ENCODE assay signal across 14 mouse cellular contexts in the genomic region with DNA sequence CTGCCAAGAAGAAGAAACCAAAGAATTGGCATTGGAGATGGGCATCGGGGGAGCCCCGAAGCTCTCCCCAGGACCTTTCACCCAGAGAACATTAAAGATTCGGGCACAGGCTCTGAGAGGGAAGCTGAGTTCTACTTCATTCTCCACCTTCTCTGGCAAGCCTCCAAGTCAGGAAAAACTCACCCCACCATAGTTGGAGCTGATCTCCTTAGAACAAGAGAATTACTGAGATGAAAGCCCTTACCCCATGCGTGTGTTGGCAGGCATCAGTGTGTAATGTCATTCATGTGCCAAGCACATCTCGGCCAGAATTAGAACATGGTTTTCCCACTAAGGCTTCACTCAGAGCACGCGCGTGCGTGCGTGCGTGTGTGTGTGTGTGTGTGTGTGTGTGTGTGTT. TPM values are rescaled to one million over a fixed set of nuclear protein-coding genes. Genes with fewer than 3 reads are reported as not detected.
A peak's percentile ranks its signal among the peaks of the same experiment; 100 is the strongest.
DNase-seq lines count a peak whose midpoint lies in the region; ATAC-seq and TF ChIP-seq lines count a peak whose summit lies in the region.
"Had no signal": no experiment of that assay in that cellular context is flagged by ENCODE, and none has a peak within 500 bp of the region (broad histone marks: within the 10 kb centered on the region; RNA-seq: fewer than 3 reads in every experiment).

No protein-coding gene starts in this region.

- H3K4me1 ChIP-seq in heart, embryonic 15.5 days (replicated peaks): peaks cover 21% of the 10 kb centered on the region
- peaks cover 20% of the 10 kb centered on the region for H3K4me1 ChIP-seq in heart, embryonic 12.5 days (replicated peaks)
- H3K4me1 ChIP-seq in liver, adult 2 months (ENCODE audit: control insufficient read depth, insufficient read depth, low read length): peaks cover 44% of the 10 kb centered on the region
- H3K4me1 ChIP-seq in liver, embryonic 11.5 days (replicated peaks; ENCODE audit: control insufficient read depth, insufficient read depth, low read length): peaks cover 13% of the 10 kb centered on the region
- peaks cover 6% of the 10 kb centered on the region; the same call in 1 of the 2 replicates for H3K4me1 ChIP-seq in midbrain, embryonic 16.5 days (ENCODE audit: control insufficient read depth, insufficient read depth, low read length)

- no peak overlapping the region for H3K4me3 ChIP-seq in heart, embryonic 15.5 days
- H3K4me3 ChIP-seq in heart, embryonic 12.5 days: no peak overlapping the region
- H3K4me3 ChIP-seq in liver, adult 2 months (ENCODE audit: insufficient read depth, low read depth, low read length): no peak overlapping the region
- no peak overlapping the region for H3K4me3 ChIP-seq in liver, embryonic 11.5 days (ENCODE audit: low read depth, low read length)
- no peak overlapping the region for H3K4me3 ChIP-seq in midbrain, embryonic 16.5 days (ENCODE audit: low read depth, low read length)
- H3K4me3 ChIP-seq: limb, embryonic 12.5 days had no signal

- H3K27ac ChIP-seq in heart, embryonic 15.5 days: no peak overlapping the region
- H3K27ac ChIP-seq in heart, embryonic 12.5 days (ENCODE audit: poor library complexity, severe bottlenecking): no peak overlapping the region
- H3K27ac ChIP-seq in liver, adult 2 months (replicated peaks; ENCODE audit: insufficient read depth, low read depth, low read length): peak overlapping the region; percentile 64
- H3K27ac ChIP-seq in liver, embryonic 11.5 days (ENCODE audit: low read depth, low read length): no peak overlapping the region
- H3K27ac ChIP-seq in midbrain, embryonic 16.5 days (ENCODE audit: low read length): no peak overlapping the region
- H3K27ac ChIP-seq: limb, embryonic 12.5 days had no signal

- no peaks in the 10 kb centered on the region for H3K9me3 ChIP-seq in heart, embryonic 15.5 days (replicated peaks)
- no peaks in the 10 kb centered on the region for H3K9me3 ChIP-seq in heart, embryonic 12.5 days (replicated peaks)
- H3K9me3 ChIP-seq in liver, embryonic 11.5 days (ENCODE audit: control insufficient read depth, low read length): no peaks in the 10 kb centered on the region
- no peaks in the 10 kb centered on the region for H3K9me3 ChIP-seq in midbrain, embryonic 16.5 days (replicated peaks; ENCODE audit: control insufficient read depth, low read length, poor library complexity, severe bottlenecking)
- H3K9me3 ChIP-seq: limb, embryonic 12.5 days had no signal

- peaks cover 21% of the 10 kb centered on the region for H3K79me2 ChIP-seq in liver, adult 2 months (ENCODE audit: control insufficient read depth, insufficient read depth, low read length)

- no peak overlapping the region for H3K9ac ChIP-seq in heart, embryonic 15.5 days
- no peak overlapping the region for H3K9ac ChIP-seq in heart, embryonic 12.5 days
- no peak overlapping the region for H3K9ac ChIP-seq in liver, adult 2 months (ENCODE audit: low read depth, low read length)
- H3K9ac ChIP-seq in liver, embryonic 11.5 days (ENCODE audit: low read depth, low read length): no peak overlapping the region
- H3K9ac ChIP-seq in midbrain, embryonic 16.5 days (ENCODE audit: low read depth, low read length): no peak overlapping the region
- H3K9ac ChIP-seq: limb, embryonic 12.5 days had no signal

- ATAC-seq in heart, embryonic 15.5 days (replicated peaks; ENCODE audit: insufficient number of reproducible peaks, insufficient read depth, low FRiP score, low read depth): peak; percentile 73
- no peak for ATAC-seq in heart, embryonic 12.5 days (ENCODE audit: insufficient number of reproducible peaks, low FRiP score)
- ATAC-seq in liver, embryonic 11.5 days (replicated peaks; ENCODE audit: low FRiP score): no peak
- peak; percentile 47 for ATAC-seq in midbrain, embryonic 16.5 days
- no peak for ATAC-seq in erythroblast, adult 5-6 weeks (replicated peaks; ENCODE audit: low FRiP score, poor library complexity, severe bottlenecking)

- TF ChIP-seq POLR2A in liver, adult 2 months (IDR thresholded peaks at IDR 0.05; ENCODE audit: extremely low read depth, insufficient read depth, low read length): no peak

- no peaks in the 10 kb centered on the region for H3K36me3 ChIP-seq in heart, embryonic 15.5 days
- no peaks in the 10 kb centered on the region for H3K36me3 ChIP-seq in heart, embryonic 12.5 days
- peaks cover 9% of the 10 kb centered on the region; the same call in 1 of the 2 replicates for H3K36me3 ChIP-seq in liver, adult 2 months (ENCODE audit: control insufficient read depth, insufficient read depth, low read length)
- H3K36me3 ChIP-seq in liver, embryonic 11.5 days (ENCODE audit: control insufficient read depth, insufficient read depth, low read length): no peaks in the 10 kb centered on the region
- no peaks in the 10 kb centered on the region; the same call in 1 of the 2 replicates for H3K36me3 ChIP-seq in midbrain, embryonic 16.5 days (ENCODE audit: control insufficient read depth, insufficient read depth, low read length)
- H3K36me3 ChIP-seq: limb, embryonic 12.5 days had no signal

- no peak for TF ChIP-seq CTCF in liver, adult 2 months (IDR thresholded peaks at IDR 0.05; ENCODE audit: low read depth, low read length)

- peak; percentile 33 for DNase-seq in adrenal gland, postnatal 10 days
- no peak for DNase-seq in adrenal gland, adult 18-20 months (ENCODE audit: low spot score in 2 of 2)
- DNase-seq in liver, adult 2 months (ENCODE audit: extremely low read depth, low read depth, low spot score): peak; percentile 73
- DNase-seq in liver, embryonic 11.5 days (ENCODE audit: low spot score): no peak
- DNase-seq: adrenal gland, adult 8-10 months; cerebellum, postnatal 25 days; kidney, adult 18-20 months had no signal

- peaks cover 58% of the 10 kb centered on the region for H3K27me3 ChIP-seq in heart, embryonic 15.5 days
- H3K27me3 ChIP-seq in heart, embryonic 12.5 days (replicated peaks): peaks cover 70% of the 10 kb centered on the region
- H3K27me3 ChIP-seq in liver, adult 2 months (ENCODE audit: control insufficient read depth, insufficient read depth, low read length): no peaks in the 10 kb centered on the region
- peaks cover 58% of the 10 kb centered on the region for H3K27me3 ChIP-seq in liver, embryonic 11.5 days (replicated peaks; ENCODE audit: control insufficient read depth, insufficient read depth, low read length)
- peaks cover 36% of the 10 kb centered on the region for H3K27me3 ChIP-seq in midbrain, embryonic 16.5 days (ENCODE audit: control insufficient read depth, insufficient read depth, low read depth, low read length)

- WGBS in heart, embryonic 15.5 days: 76% methylated on average over 11 of the region's 11 CpGs
- WGBS in heart, embryonic 12.5 days: 82% methylated on average over 11 of the region's 11 CpGs
- 32% methylated on average over 11 of the region's 11 CpGs for WGBS in liver, adult 2 months
- 82% methylated on average over 11 of the region's 11 CpGs for WGBS in liver, embryonic 11.5 days
- WGBS in midbrain, embryonic 16.5 days: 65% methylated on average over 11 of the region's 11 CpGs

- H3K4me2 ChIP-seq in heart, embryonic 15.5 days: no peak overlapping the region
- no peak overlapping the region for H3K4me2 ChIP-seq in heart, embryonic 12.5 days
- no peak overlapping the region for H3K4me2 ChIP-seq in liver, embryonic 11.5 days
- H3K4me2 ChIP-seq in midbrain, embryonic 16.5 days (ENCODE audit: low read length): no peak overlapping the region
- H3K4me2 ChIP-seq: limb, embryonic 12.5 days had no signal

RNA-seq across cellular contexts. Expression of gene AI464131, which starts 7.0 kb away (rescaled TPM):
- total RNA-seq in adrenal gland, postnatal 10 days (2021): 10 to 100 TPM; 13.3 to 17.4 TPM
- total RNA-seq in adrenal gland, adult 18-20 months (2021): 10 to 100 TPM; 11.6 to 12.4 TPM
- 2.7 and 4.0 TPM in 2 replicates for polyA plus RNA-seq in heart, embryonic 15.5 days (2015; fragmentation: Nextera tagmentation; extraction: Ambion mirVana)
- polyA plus RNA-seq in heart, embryonic 12.5 days (2016; fragmentation: Nextera tagmentation; extraction: Ambion mirVana): 2.6 and 2.9 TPM in 2 replicates
- total RNA-seq in liver, adult 2 months (2014; rRNA removed): 15.9 and 21.7 TPM in 2 replicates
- polyA plus RNA-seq in liver, adult 2 months (2012; rRNA removed): 27.9 and 28.9 TPM in 2 replicates
- 1.5 TPM in 2 replicates for polyA plus RNA-seq in liver, embryonic 11.5 days (2014; fragmentation: Nextera tagmentation; extraction: Ambion mirVana)
- 7.4 and 11.6 TPM in 2 replicates for polyA plus RNA-seq in midbrain, embryonic 16.5 days (2015; fragmentation: Nextera tagmentation; extraction: Ambion mirVana)
- total RNA-seq in erythroblast, adult 5-6 weeks (2015; ENCODE audit: low replicate concordance): not detected in 2 replicates
- not detected in 2 replicates for total RNA-seq in erythroblast, adult 5-6 weeks (2017; ENCODE audit: low replicate concordance)

RNA-seq across cellular contexts. Expression of gene 1110017D15Rik, which starts 21.3 kb away (rescaled TPM):
- under 1 TPM in 1 of 2 experiments, not detected in 1; 0.45 TPM for total RNA-seq in adrenal gland, postnatal 10 days (2021)
- total RNA-seq in adrenal gland, adult 18-20 months (2021): 1 to 10 TPM in 1 of 2 experiments, under 1 TPM in 1; 0.60 to 1.1 TPM
- polyA plus RNA-seq in heart, embryonic 15.5 days (2015; fragmentation: Nextera tagmentation; extraction: Ambion mirVana): 0.77 and 0.95 TPM in 2 replicates
- not detected in 2 replicates for polyA plus RNA-seq in heart, embryonic 12.5 days (2016; fragmentation: Nextera tagmentation; extraction: Ambion mirVana)
- not detected in 2 replicates for total RNA-seq in liver, adult 2 months (2014; rRNA removed)
- polyA plus RNA-seq in liver, adult 2 months (2012; rRNA removed): 0.24 TPM in 1 of 2 replicates, not detected in the other
- 0.43 TPM in 1 of 2 replicates, not detected in the other for polyA plus RNA-seq in liver, embryonic 11.5 days (2014; fragmentation: Nextera tagmentation; extraction: Ambion mirVana)
- polyA plus RNA-seq in midbrain, embryonic 16.5 days (2015; fragmentation: Nextera tagmentation; extraction: Ambion mirVana): 15.1 and 18.5 TPM in 2 replicates
- total RNA-seq in erythroblast, adult 5-6 weeks (2015; ENCODE audit: low replicate concordance): not detected in 2 replicates
- not detected in 2 replicates for total RNA-seq in erythroblast, adult 5-6 weeks (2017; ENCODE audit: low replicate concordance)
- total RNA-seq: megakaryocyte-erythroid progenitor cell, adult 5-6 weeks; MEL had no signal

RNA-seq across cellular contexts. Expression of gene Nudt2, which starts 30.9 kb away (rescaled TPM):
- total RNA-seq in adrenal gland, postnatal 10 days (2021): 10 to 100 TPM; 30.2 to 30.9 TPM
- total RNA-seq in adrenal gland, adult 18-20 months (2021): 10 to 100 TPM; 25.6 to 27.0 TPM
- 37.1 and 38.5 TPM in 2 replicates for polyA plus RNA-seq in heart, embryonic 15.5 days (2015; fragmentation: Nextera tagmentation; extraction: Ambion mirVana)
- polyA plus RNA-seq in heart, embryonic 12.5 days (2016; fragmentation: Nextera tagmentation; extraction: Ambion mirVana): 39.9 and 40.5 TPM in 2 replicates
- total RNA-seq in liver, adult 2 months (2014; rRNA removed): 33.0 and 33.9 TPM in 2 replicates
- 18.3 and 18.6 TPM in 2 replicates for polyA plus RNA-seq in liver, adult 2 months (2012; rRNA removed)
- 45.5 and 49.0 TPM in 2 replicates for polyA plus RNA-seq in liver, embryonic 11.5 days (2014; fragmentation: Nextera tagmentation; extraction: Ambion mirVana)
- polyA plus RNA-seq in midbrain, embryonic 16.5 days (2015; fragmentation: Nextera tagmentation; extraction: Ambion mirVana): 70.6 and 80.8 TPM in 2 replicates
- total RNA-seq in erythroblast, adult 5-6 weeks (2015; ENCODE audit: low replicate concordance): 15.4 TPM in 1 of 2 replicates, not detected in the other
- total RNA-seq in erythroblast, adult 5-6 weeks (2017; ENCODE audit: low replicate concordance): 6.6 and 9.9 TPM in 2 replicates

RNA-seq across cellular contexts. Expression of gene Kif24, which starts 31.2 kb away (rescaled TPM):
- total RNA-seq in adrenal gland, postnatal 10 days (2021): 1 to 10 TPM; 2.8 to 4.5 TPM
- under 1 TPM; 0.90 to 0.93 TPM for total RNA-seq in adrenal gland, adult 18-20 months (2021)
- polyA plus RNA-seq in heart, embryonic 15.5 days (2015; fragmentation: Nextera tagmentation; extraction: Ambion mirVana): 3.0 and 4.4 TPM in 2 replicates
- polyA plus RNA-seq in heart, embryonic 12.5 days (2016; fragmentation: Nextera tagmentation; extraction: Ambion mirVana): 6.1 and 6.8 TPM in 2 replicates
- total RNA-seq in liver, adult 2 months (2014; rRNA removed): 0.37 and 0.94 TPM in 2 replicates
- polyA plus RNA-seq in liver, adult 2 months (2012; rRNA removed): 0.27 and 0.43 TPM in 2 replicates
- polyA plus RNA-seq in liver, embryonic 11.5 days (2014; fragmentation: Nextera tagmentation; extraction: Ambion mirVana): 6.2 and 8.6 TPM in 2 replicates
- polyA plus RNA-seq in midbrain, embryonic 16.5 days (2015; fragmentation: Nextera tagmentation; extraction: Ambion mirVana): 2.5 and 3.0 TPM in 2 replicates
- 3.5 and 14.2 TPM in 2 replicates for total RNA-seq in erythroblast, adult 5-6 weeks (2015; ENCODE audit: low replicate concordance)
- total RNA-seq in erythroblast, adult 5-6 weeks (2017; ENCODE audit: low replicate concordance): 26.0 and 32.5 TPM in 2 replicates

Comparison
In these comparisons a context has a peak if more than half of its experiments do, and no peak if none do; other contexts are left out.
1. DNase-seq: peak in adrenal gland, postnatal 10 days (single experiment) and liver, adult 2 months (single experiment); none in adrenal gland, adult 18-20 months (0 of 2) and liver, embryonic 11.5 days (single experiment).
2. ATAC-seq: peak in heart, embryonic 15.5 days (single experiment) and midbrain, embryonic 16.5 days (single experiment); none in heart, embryonic 12.5 days (single experiment), liver, embryonic 11.5 days (single experiment) and erythroblast, adult 5-6 weeks (single experiment).